Mouse (Mus musculus) hindbrain, embryonic 11.5 days (tissue): ENCODE data around the gene Abhd15. TPM values are rescaled to one million over a fixed set of nuclear protein-coding genes. Genes with fewer than 3 reads are reported as not detected.
A peak's percentile ranks its signal among the peaks of the same experiment; 100 is the strongest.

Source experiments
- ATAC-seq: fragments of 200-750 bp; cut with Nextera tagmentation; 2 replicates; pipeline ENCODE4 v1.8.0; 2017; ENCODE audit warnings: mild to moderate bottlenecking, moderate TSS enrichment, moderate library complexity; ENCODE audit not compliant: low FRiP score
- DNase-seq: peaks from one replicate; pipeline ENCODE4 v3.0.0-alpha.2; 2015; ENCODE audit warnings: low spot score
- H3K27ac ChIP-seq: fragments of 300-500 bp; sonication (generic); 2 replicates; pipeline ENCODE4 v1.5.1; 2014; ENCODE audit warnings: mild to moderate bottlenecking, low read depth, low read length
- H3K27me3 ChIP-seq: fragments of 300-500 bp; sonication (generic); 2 replicates; pipeline ENCODE4 v1.6.1; 2014; ENCODE audit warnings: mild to moderate bottlenecking, low read length, moderate library complexity, mixed read lengths; ENCODE audit not compliant: control insufficient read depth, insufficient read depth
- H3K36me3 ChIP-seq: fragments of 300-500 bp; sonication (generic); 2 replicates; pipeline ENCODE4 v1.6.1; 2014; ENCODE audit warnings: mild to moderate bottlenecking, low read length, moderate library complexity, mixed read lengths; ENCODE audit not compliant: control insufficient read depth, insufficient read depth
- H3K4me1 ChIP-seq: fragments of 300-500 bp; sonication (generic); replicated peaks from 2 replicates; pipeline ENCODE4 v1.6.1; 2014; ENCODE audit warnings: low read length, mixed read lengths; ENCODE audit not compliant: control insufficient read depth, insufficient read depth
- H3K4me2 ChIP-seq: fragments of 300-500 bp; sonication (generic); replicated peaks from 2 replicates; pipeline ENCODE4 v1.6.1; 2014; ENCODE audit warnings: mild to moderate bottlenecking, low read depth, low read length
- H3K4me3 ChIP-seq: fragments of 300-500 bp; sonication (generic); 2 replicates; pipeline ENCODE4 v1.5.1; 2014; ENCODE audit warnings: low read depth, low read length
- H3K9ac ChIP-seq: fragments of 300-500 bp; sonication (generic); 2 replicates; pipeline ENCODE4 v1.6.1; 2014; ENCODE audit warnings: low read depth, low read length
- H3K9me3 ChIP-seq: fragments of 300-500 bp; sonication (generic); 2 replicates; pipeline ENCODE4 v1.6.1; 2016; ENCODE audit warnings: low read length; ENCODE audit not compliant: control insufficient read depth
- WGBS: fragments of 180-500 bp; shearing (Covaris S2); extraction: QIAGEN DNeasy Blood & Tissue Kit; methylation state at CpG from one replicate; pipeline ENCODE4 v1.1.7; 2014; 5-methylcytosine and 5-hydroxymethylcytosine counted together
- polyA plus RNA-seq: library from polyadenylated mRNA; unstranded; fragments of >200 nt; fragmentation: Nextera tagmentation; extraction: Ambion mirVana; gene quantifications from 2 replicates; pipeline ENCODE4 v1.2.1, GENCODE M21; 2014

Gene Abhd15
- 2.1 and 3.0 TPM in 2 replicates for polyA plus RNA-seq

- peak within 1 kb of the TSS; percentile 95 for H3K4me2 ChIP-seq
- H3K9me3 ChIP-seq, result no peaks in the 10 kb centered on the region
- under 1% methylated on average over 65 of the region's 72 CpGs for WGBS
- H3K27ac ChIP-seq, result peak within 1 kb of the TSS; percentile 24; the same call in 1 of the 2 replicates
- H3K36me3 ChIP-seq, result no peaks in the 10 kb centered on the region
- DNase-seq (peak; percentile 86), ATAC-seq (peak; percentile 69)
- H3K4me1 ChIP-seq, result peaks cover 21% of the 10 kb centered on the region
- peak within 1 kb of the TSS; percentile 58 for H3K9ac ChIP-seq
- peaks cover 13% of the 10 kb centered on the region for H3K27me3 ChIP-seq
- H3K4me3 ChIP-seq, result peak within 1 kb of the TSS; percentile 53
Observed at GRCm38 (mm10) chr11:77514832-77515636, at the start of gene Abhd15. TSS of gene Abhd15 (plus strand) at chr11:77515121.

GRCm38 (mm10) chr11:77466544-77466943 lies 48.4 kb upstream of the Abhd15 start:
- Histone ChIP-seq H3K9me3 (no peaks in the 10 kb centered on the region), H3K4me3 (no peak overlapping the region), H3K36me3 (peaks cover 1% of the 10 kb centered on the region; the same call in 1 of the 2 replicates), H3K27me3 (peaks cover 32% of the 10 kb centered on the region), H3K27ac (no peak overlapping the region), H3K4me2 (no peak overlapping the region), H3K9ac (no peak overlapping the region), H3K4me1 (peaks cover 7% of the 10 kb centered on the region; the same call in 1 of the 2 replicates)
- no peak for ATAC-seq
- WGBS, result 36% methylated on average over 9 of the region's 9 CpGs
- no peak for DNase-seq

GRCm38 (mm10) chr11:77467157-77467556 lies 47.8 kb upstream of the Abhd15 start:
- Histone ChIP-seq H3K9me3 (no peaks in the 10 kb centered on the region), H3K4me2 (no peak overlapping the region), H3K36me3 (peaks cover 4% of the 10 kb centered on the region; the same call in 1 of the 2 replicates), H3K9ac (no peak overlapping the region), H3K27ac (no peak overlapping the region), H3K4me3 (no peak overlapping the region), H3K27me3 (peaks cover 29% of the 10 kb centered on the region), H3K4me1 (peaks cover 7% of the 10 kb centered on the region; the same call in 1 of the 2 replicates)
- ATAC-seq (peak; percentile 22; the same call in 1 of the 2 replicates), DNase-seq (peak; percentile 57)
- 2% methylated on average over 25 of the region's 25 CpGs for WGBS

- Histone ChIP-seq H3K4me2 (no peak overlapping the region; the same call in 1 of the 2 replicates), H3K4me1 (0 out of 2 replicates have a peak, but pooled peaks cover 6% of the 10 kb centered on the region), H3K9me3 (no peaks in the 10 kb centered on the region), H3K27me3 (peaks cover 25% of the 10 kb centered on the region), H3K9ac (no peak overlapping the region), H3K27ac (no peak overlapping the region), H3K36me3 (peaks cover 4% of the 10 kb centered on the region; the same call in 1 of the 2 replicates), H3K4me3 (no peak overlapping the region)
- ATAC-seq (no peak), DNase-seq (peak; percentile 78)
- 15% methylated on average over 17 of the region's 20 CpGs for WGBS
Observed at GRCm38 (mm10) chr11:77467784-77468183, 47.1 kb upstream of the Abhd15 start.

- Histone ChIP-seq H3K9ac (no peak overlapping the region), H3K27me3 (peaks cover 21% of the 10 kb centered on the region), H3K4me3 (no peak overlapping the region), H3K27ac (no peak overlapping the region), H3K9me3 (no peaks in the 10 kb centered on the region), H3K4me2 (no peak overlapping the region), H3K4me1 (0 out of 2 replicates have a peak, but pooled peaks cover 6% of the 10 kb centered on the region), H3K36me3 (peaks cover 4% of the 10 kb centered on the region; the same call in 1 of the 2 replicates)
- 85% methylated on average over 9 of the region's 9 CpGs for WGBS
- no peak for DNase-seq
- ATAC-seq, result no peak
Observed at GRCm38 (mm10) chr11:77468397-77468796, 46.5 kb upstream of the Abhd15 start.

- 69% methylated on average over 25 of the region's 29 CpGs for WGBS
- H3K36me3 ChIP-seq, result peaks cover 4% of the 10 kb centered on the region; the same call in 1 of the 2 replicates
- DNase-seq, result no peak
- no peak overlapping the region for H3K4me3 ChIP-seq
- H3K27ac ChIP-seq, result no peak overlapping the region
- H3K4me2 ChIP-seq, result no peak overlapping the region
- 0 out of 2 replicates have a peak, but pooled peaks cover 6% of the 10 kb centered on the region for H3K4me1 ChIP-seq
- no peak overlapping the region for H3K9ac ChIP-seq
- H3K27me3 ChIP-seq, result peaks cover 17% of the 10 kb centered on the region
- H3K9me3 ChIP-seq, result no peaks in the 10 kb centered on the region
- ATAC-seq, result no peak
Observed at GRCm38 (mm10) chr11:77471407-77471806, 43.5 kb upstream of the Abhd15 start.

GRCm38 (mm10) chr11:77472775-77473174 lies 42.1 kb upstream of the Abhd15 start:
- DNase-seq, result no peak
- Histone ChIP-seq H3K9me3 (no peaks in the 10 kb centered on the region), H3K36me3 (peaks cover 4% of the 10 kb centered on the region; the same call in 1 of the 2 replicates), H3K4me1 (0 out of 2 replicates have a peak, but pooled peaks cover 2% of the 10 kb centered on the region), H3K27ac (no peak overlapping the region), H3K27me3 (peaks cover 3% of the 10 kb centered on the region; the same call in 1 of the 2 replicates), H3K4me2 (no peak overlapping the region), H3K4me3 (no peak overlapping the region), H3K9ac (no peak overlapping the region)
- ATAC-seq, result no peak
- 91% methylated on average over 16 of the region's 16 CpGs for WGBS

GRCm38 (mm10) chr11:77476216-77476615 lies 38.7 kb upstream of the Abhd15 start:
- Histone ChIP-seq H3K4me2 (no peak overlapping the region), H3K9ac (no peak overlapping the region), H3K27ac (no peak overlapping the region), H3K27me3 (no peaks in the 10 kb centered on the region), H3K4me3 (no peak overlapping the region), H3K36me3 (peaks cover 4% of the 10 kb centered on the region; the same call in 1 of the 2 replicates), H3K4me1 (no peaks in the 10 kb centered on the region), H3K9me3 (no peaks in the 10 kb centered on the region)
- no peak for DNase-seq
- ATAC-seq, result no peak
- WGBS, result 93% methylated on average over 14 of the region's 14 CpGs
